Mouse (Mus musculus) stomach, embryonic 14.5 days (tissue): Measurements from ENCODE around the gene Brat1. TPM values are rescaled to one million over a fixed set of nuclear protein-coding genes. Genes with fewer than 3 reads are reported as not detected.

ENCODE experiments used
- ATAC-seq: fragments of 200-750 bp; cut with Nextera tagmentation; 2 replicates; pipeline ENCODE4 v1.8.0; 2017; ENCODE audit warnings: low read depth, moderate TSS enrichment; ENCODE audit not compliant: insufficient number of reproducible peaks, insufficient read depth, low FRiP score
- H3K27ac ChIP-seq: fragments of 300-500 bp; sonication (generic); 2 replicates; pipeline ENCODE4 v1.5.1; 2014; ENCODE audit warnings: mild to moderate bottlenecking, low read length, moderate library complexity, mixed read lengths
- H3K27me3 ChIP-seq: fragments of 300-500 bp; sonication (generic); 2 replicates; pipeline ENCODE4 v1.6.1; 2014; ENCODE audit warnings: low read length, control low read depth, mixed read lengths; ENCODE audit not compliant: control insufficient read depth, insufficient read depth
- H3K36me3 ChIP-seq: fragments of 300-500 bp; sonication (generic); 2 replicates; pipeline ENCODE4 v1.6.1; 2014; ENCODE audit warnings: mild to moderate bottlenecking, control low read depth, low read length, moderate library complexity, mixed read lengths; ENCODE audit not compliant: control insufficient read depth, insufficient read depth
- H3K4me1 ChIP-seq: fragments of 300-500 bp; sonication (generic); 2 replicates; pipeline ENCODE4 v1.6.1; 2014; ENCODE audit warnings: low read length, control low read depth, mixed read lengths; ENCODE audit not compliant: control insufficient read depth, insufficient read depth
- H3K4me2 ChIP-seq: fragments of 300-500 bp; sonication (generic); replicated peaks from 2 replicates; pipeline ENCODE4 v1.6.1; 2014; ENCODE audit warnings: low read depth, low read length, control low read depth
- H3K4me3 ChIP-seq: fragments of 300-500 bp; sonication (generic); 2 replicates; pipeline ENCODE4 v1.5.1; 2014; ENCODE audit warnings: low read depth, low read length, control low read depth
- H3K9ac ChIP-seq: fragments of 300-500 bp; sonication (generic); replicated peaks from 2 replicates; pipeline ENCODE4 v1.6.1; 2014; ENCODE audit warnings: low read depth, mild to moderate bottlenecking, control low read depth, low read length, moderate library complexity, mixed read lengths
- H3K9me3 ChIP-seq: fragments of 300-500 bp; sonication (generic); 2 replicates; pipeline ENCODE4 v1.6.1; 2016; ENCODE audit warnings: low read depth, low read length, control low read depth; ENCODE audit not compliant: control insufficient read depth
- WGBS: fragments of 180-500 bp; shearing (Covaris S2); extraction: QIAGEN DNeasy Blood & Tissue Kit; methylation state at CpG from one replicate; pipeline ENCODE4 v1.1.7; 2014; 5-methylcytosine and 5-hydroxymethylcytosine counted together
- polyA plus RNA-seq: library from polyadenylated mRNA; unstranded; fragments of >200 nt; fragmentation: Nextera tagmentation; extraction: Ambion mirVana; gene quantifications from 2 replicates; pipeline ENCODE4 v1.2.1, GENCODE M21; 2014

The Brat1 gene
- polyA plus RNA-seq, 1 experiment from 2014 or later = 12.5 TPM

GRCm38 (mm10) chr5:140743706-140744131 is 38.9 kb downstream of the Brat1 start:
- Histone ChIP-seq H3K9me3 (no peaks in the 10 kb centered on the region), H3K4me2 (no peak overlapping the region), H3K4me3 (no peak overlapping the region), H3K9ac (no peak overlapping the region), H3K27me3 (no peaks in the 10 kb centered on the region), H3K27ac (no peak overlapping the region), H3K4me1 (no peaks in the 10 kb centered on the region), H3K36me3 (no peaks in the 10 kb centered on the region)
- no peak for ATAC-seq
- 27% methylated on average over 12 of the region's 12 CpGs for WGBS

DNA sequence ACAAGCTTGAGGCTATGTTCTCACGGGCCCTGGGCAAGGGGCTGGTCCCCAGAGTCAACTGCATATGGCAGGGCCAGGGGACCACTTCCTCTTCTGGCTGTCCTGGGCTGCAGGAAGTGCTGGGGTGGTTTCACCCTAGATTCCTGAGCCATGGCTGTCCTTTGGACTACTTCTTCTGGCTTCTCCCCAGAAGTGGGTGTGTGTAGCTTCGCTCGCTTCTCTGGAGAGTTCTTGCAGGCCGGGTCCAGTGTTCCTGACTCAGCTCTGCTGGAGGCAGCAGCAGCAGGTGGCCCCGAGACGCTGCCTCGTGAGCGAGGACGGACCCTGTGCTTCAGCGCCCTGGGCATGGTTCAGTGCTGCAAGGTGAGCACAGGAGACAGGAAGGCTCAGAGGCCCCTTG is 43.6 kb downstream of the Brat1 start:
- Histone ChIP-seq H3K9ac (no peak overlapping the region), H3K4me1 (peaks cover 3% of the 10 kb centered on the region; the same call in 1 of the 2 replicates), H3K4me3 (no peak overlapping the region), H3K9me3 (no peaks in the 10 kb centered on the region), H3K4me2 (no peak overlapping the region), H3K27ac (no peak overlapping the region), H3K36me3 (no peaks in the 10 kb centered on the region), H3K27me3 (no peaks in the 10 kb centered on the region)
- no peak for ATAC-seq
- WGBS = 87% methylated on average over 10 of the region's 10 CpGs

DNA sequence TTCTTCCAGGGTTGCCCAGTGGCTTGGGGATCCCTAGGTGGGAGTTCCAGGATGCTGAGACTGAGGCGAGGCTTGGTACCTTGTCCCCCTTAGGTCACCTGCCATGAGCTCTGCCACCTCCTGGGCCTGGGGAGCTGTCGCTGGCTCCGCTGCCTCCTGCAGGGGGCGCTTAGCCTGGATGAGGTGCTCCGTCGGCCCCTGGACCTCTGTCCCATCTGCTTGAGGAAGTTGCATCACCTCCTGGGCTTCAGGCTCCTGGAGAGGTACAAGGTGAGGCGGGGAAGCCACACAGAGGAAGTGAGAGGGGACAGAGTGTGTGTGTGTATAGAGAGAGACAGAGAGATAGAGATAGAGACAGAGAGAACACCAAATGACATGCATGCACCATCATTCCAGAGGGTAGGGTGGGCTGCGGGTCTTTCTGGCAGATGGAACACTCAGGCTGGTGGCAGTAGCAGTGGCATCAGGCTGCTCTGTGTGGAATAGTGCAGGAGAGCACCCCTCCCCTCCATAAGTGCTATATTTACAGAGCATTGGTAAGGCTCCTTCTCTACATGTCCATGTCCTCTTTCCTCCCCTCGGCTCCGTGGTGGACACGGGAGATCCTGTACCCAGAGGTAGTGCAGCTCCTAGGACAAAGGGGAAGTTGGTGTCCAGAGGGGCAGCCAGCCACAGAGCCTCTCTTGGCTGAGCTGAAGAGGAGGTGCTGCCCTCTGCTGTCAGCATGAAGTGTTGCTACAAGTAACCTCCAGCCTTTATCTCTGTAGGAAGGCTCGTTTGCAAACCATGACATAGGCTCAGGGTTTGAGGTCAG is 44.5 kb downstream of the Brat1 start:
- no peak overlapping the region for H3K27ac ChIP-seq
- peaks cover 3% of the 10 kb centered on the region; the same call in 1 of the 2 replicates for H3K4me1 ChIP-seq
- peak; percentile 71 for ATAC-seq
- peak overlapping the region; percentile 22 for H3K4me3 ChIP-seq
- WGBS = 13% methylated on average over 12 of the region's 12 CpGs
- no peaks in the 10 kb centered on the region for H3K9me3 ChIP-seq
- peak overlapping the region; percentile 44 for H3K4me2 ChIP-seq
- H3K27me3 ChIP-seq = no peaks in the 10 kb centered on the region
- no peak overlapping the region for H3K9ac ChIP-seq
- H3K36me3 ChIP-seq = no peaks in the 10 kb centered on the region

- 0% methylated on average over 1 of the region's 2 CpGs for WGBS
- no peaks in the 10 kb centered on the region for H3K9me3 ChIP-seq
- no peak overlapping the region for H3K4me2 ChIP-seq
- H3K36me3 ChIP-seq = no peaks in the 10 kb centered on the region
- no peak for ATAC-seq
- H3K27ac ChIP-seq = no peak overlapping the region
- no peak overlapping the region for H3K9ac ChIP-seq
- H3K27me3 ChIP-seq = no peaks in the 10 kb centered on the region
- H3K4me1 ChIP-seq = peaks cover 3% of the 10 kb centered on the region; the same call in 1 of the 2 replicates
- no peak overlapping the region for H3K4me3 ChIP-seq
Measured at GRCm38 (mm10) chr5:140750925-140751324, 46.1 kb downstream of the Brat1 start.

- WGBS = 89% methylated on average over 15 of the region's 15 CpGs
- peaks cover 10% of the 10 kb centered on the region; the same call in 1 of the 2 replicates for H3K4me1 ChIP-seq
- no peak for ATAC-seq
- peaks cover 1% of the 10 kb centered on the region; the same call in 1 of the 2 replicates for H3K36me3 ChIP-seq
- H3K27me3 ChIP-seq = no peaks in the 10 kb centered on the region
- no peaks in the 10 kb centered on the region for H3K9me3 ChIP-seq
- H3K4me3 ChIP-seq = no peak overlapping the region
- no peak overlapping the region for H3K9ac ChIP-seq
- H3K27ac ChIP-seq = no peak overlapping the region
- H3K4me2 ChIP-seq = no peak overlapping the region
Measured at GRCm38 (mm10) chr5:140752041-140752440, 47.2 kb downstream of the Brat1 start.

DNA sequence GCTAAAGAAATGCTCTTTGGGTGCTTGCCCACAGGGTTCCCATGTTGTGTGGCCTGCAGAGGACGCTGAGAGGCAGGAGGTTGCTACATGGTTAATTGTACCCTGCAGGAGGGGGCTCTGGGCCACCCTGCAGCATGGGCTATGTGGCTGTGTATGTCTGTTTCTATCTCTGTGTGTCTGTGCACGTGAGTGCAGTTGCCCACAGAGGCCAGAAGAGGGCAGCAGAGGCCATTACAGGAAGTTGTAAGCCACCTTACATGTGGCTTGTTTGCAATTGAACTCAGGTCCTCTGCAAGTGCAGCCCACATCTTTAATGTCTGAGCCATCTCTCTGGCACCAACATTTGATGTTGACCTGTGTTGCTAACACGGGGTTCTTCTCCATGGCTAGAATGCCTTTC is 47.8 kb downstream of the Brat1 start:
- Histone ChIP-seq H3K4me1 (peaks cover 10% of the 10 kb centered on the region; the same call in 1 of the 2 replicates), H3K4me2 (no peak overlapping the region), H3K27me3 (no peaks in the 10 kb centered on the region), H3K27ac (no peak overlapping the region), H3K36me3 (peaks cover 4% of the 10 kb centered on the region), H3K9ac (no peak overlapping the region), H3K9me3 (no peaks in the 10 kb centered on the region), H3K4me3 (no peak overlapping the region)
- 90% methylated on average over 3 of the region's 3 CpGs for WGBS
- no peak for ATAC-seq

DNA sequence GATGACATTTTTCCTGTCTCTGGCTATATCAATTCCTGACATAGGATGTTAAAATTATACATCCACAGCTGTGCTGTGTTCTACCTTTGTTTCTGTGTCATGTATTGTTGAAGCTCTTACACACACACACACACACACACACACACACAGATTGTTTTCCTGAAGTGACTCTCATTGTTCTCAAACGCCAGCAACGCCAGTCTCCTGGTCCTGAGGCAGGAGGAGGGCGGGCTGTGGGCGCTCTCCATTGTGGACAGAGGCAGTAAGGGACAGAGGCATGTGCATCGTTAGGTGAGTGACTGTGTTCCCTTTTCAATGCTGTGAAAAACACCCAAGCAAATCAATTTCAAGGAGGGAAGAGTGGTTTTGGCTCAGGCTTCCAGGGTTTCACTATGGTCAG is 48.4 kb downstream of the Brat1 start:
- Histone ChIP-seq H3K4me2 (no peak overlapping the region), H3K4me3 (no peak overlapping the region), H3K9ac (no peak overlapping the region), H3K27ac (no peak overlapping the region), H3K27me3 (no peaks in the 10 kb centered on the region), H3K36me3 (peaks cover 5% of the 10 kb centered on the region), H3K9me3 (no peaks in the 10 kb centered on the region), H3K4me1 (peaks cover 10% of the 10 kb centered on the region; the same call in 1 of the 2 replicates)
- 71% methylated on average over 5 of the region's 5 CpGs for WGBS
- no peak for ATAC-seq

- Histone ChIP-seq H3K4me3 (no peak overlapping the region), H3K9me3 (no peaks in the 10 kb centered on the region), H3K9ac (no peak overlapping the region), H3K27ac (no peak overlapping the region), H3K4me1 (0 out of 2 replicates have a peak, but pooled peaks cover 8% of the 10 kb centered on the region), H3K4me2 (no peak overlapping the region), H3K36me3 (peaks cover 43% of the 10 kb centered on the region), H3K27me3 (no peaks in the 10 kb centered on the region)
- 90% methylated on average over 8 of the region's 8 CpGs for WGBS
- no peak for ATAC-seq
Measured at GRCm38 (mm10) chr5:140758864-140759263, 54.1 kb downstream of the Brat1 start.
